Mouse (Mus musculus): ENCODE data around the gene Ppp2r1b. TPM values are rescaled to one million over a fixed set of nuclear protein-coding genes. Genes with fewer than 3 reads are reported as not detected.

Ppp2r1b gene
- total and polyA plus RNA-seq, 3 experiments: 39.6 to 66.6 (median 42.1) TPM

DNA sequence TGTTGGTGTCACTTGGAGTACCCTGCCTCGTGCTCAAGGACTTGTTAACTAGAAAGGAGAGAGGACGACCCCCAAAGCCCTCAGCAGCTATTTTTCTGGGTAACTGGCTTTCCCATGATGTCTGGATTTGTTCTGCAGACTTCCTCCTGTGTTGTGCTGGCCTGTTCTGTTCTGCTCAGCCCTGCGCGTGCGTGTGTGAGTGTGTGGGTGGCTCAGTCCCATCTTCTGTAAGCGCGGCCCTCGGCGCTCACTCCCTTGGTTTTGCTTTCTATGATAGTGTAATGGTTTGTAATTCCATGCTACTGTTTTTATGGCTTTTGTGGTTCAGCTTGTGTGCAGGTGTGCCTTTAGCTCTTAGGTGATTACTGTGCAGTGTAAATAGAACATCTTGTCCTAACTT is 28.1 kb downstream of the Ppp2r1b start:
- Histone ChIP-seq H3K4me2 (ENCODE audit: insufficient read depth, low read depth, poor library complexity, severe bottlenecking) (no peak overlapping the region), H3K4me1 (ENCODE audit: control insufficient read depth in 1 of 2, insufficient read depth in 2 of 2) (no peaks in the 10 kb centered on the region), H3K27ac (ENCODE audit: insufficient read depth, low read depth) (no peak overlapping the region), H3K4me3 (replicated peaks in 1 of 3; ENCODE audit: low read depth in 2 of 3, low read length in 2 of 3, poor library complexity in 1 of 3) (no peak overlapping the region), H3K79me2 (replicated peaks; ENCODE audit: control insufficient read depth, extremely low read depth, insufficient read depth, poor library complexity, severe bottlenecking) (peaks cover 6% of the 10 kb centered on the region), H3K9me3 (replicated peaks; ENCODE audit: low read length) (no peaks in the 10 kb centered on the region), H3K36me3 (replicated peaks in 1 of 2; ENCODE audit: control insufficient read depth in 1 of 2, insufficient read depth in 1 of 2, low read length in 1 of 2) (peaks cover 78 to 85% of the 10 kb centered on the region in 2 experiments), H3K9ac (ENCODE audit: insufficient read depth, low read depth) (no peak overlapping the region), H3K27me3 (replicated peaks) (no peaks in the 10 kb centered on the region)
- no peak for DNase-seq (ENCODE audit: extremely low read depth)
- in situ Hi-C loops (cut with MboI; ENCODE audit: low pct_ligation_motif_present, low pct_unique_long_range_greater_than_20kb, low sequenced_read_pairs): no loop called here
- TF ChIP-seq POLR2A (IDR thresholded peaks at IDR 0.05; ENCODE audit: low read depth, low read length) (no peak), TCF12 (IDR thresholded peaks at IDR 0.05; ENCODE audit: low read depth, low read length) (no peak), RAD21 (IDR thresholded peaks at IDR 0.05; ENCODE audit: low read depth, low read length) (no peak), ELF1 (IDR thresholded peaks at IDR 0.05; ENCODE audit: low read depth, low read length) (no peak), TBP (conservative IDR thresholded peaks at IDR 0.05; ENCODE audit: low read depth, low read length) (no peak), POLR2AphosphoS2 (IDR thresholded peaks at IDR 0.05; ENCODE audit: low read depth, low read length) (no peak), SIN3A (IDR thresholded peaks at IDR 0.05; ENCODE audit: low read length) (no peak), BHLHE40 (IDR thresholded peaks at IDR 0.05; ENCODE audit: low read depth, low read length) (no peak), JUN (IDR thresholded peaks at IDR 0.05; ENCODE audit: insufficient read depth, low read depth, low read length) (no peak), MAZ (IDR thresholded peaks at IDR 0.05; ENCODE audit: low read depth, low read length) (no peak), HCFC1 (IDR thresholded peaks at IDR 0.05; ENCODE audit: low read depth, low read length) (no peak), MXI1 (IDR thresholded peaks at IDR 0.05; ENCODE audit: low read depth, low read length) (no peak), MAFK (IDR thresholded peaks at IDR 0.05; ENCODE audit: insufficient replicate concordance, low read length) (no peak), ETS1 (conservative IDR thresholded peaks at IDR 0.05; ENCODE audit: low read depth, low read length) (no peak), NELFE (IDR thresholded peaks at IDR 0.05; ENCODE audit: low read depth, low read length) (no peak), EP300 (IDR thresholded peaks at IDR 0.05; ENCODE audit: low read length) (no peak), ZC3H11A (IDR thresholded peaks at IDR 0.05; ENCODE audit: low read depth, low read length) (no peak)
- dilution Hi-C loops (cut with MboI; ENCODE audit: extremely low pct_ligation_motif_present, extremely low pct_unique_long_range_greater_than_20kb, low sequenced_read_pairs): no loop called here

DNA sequence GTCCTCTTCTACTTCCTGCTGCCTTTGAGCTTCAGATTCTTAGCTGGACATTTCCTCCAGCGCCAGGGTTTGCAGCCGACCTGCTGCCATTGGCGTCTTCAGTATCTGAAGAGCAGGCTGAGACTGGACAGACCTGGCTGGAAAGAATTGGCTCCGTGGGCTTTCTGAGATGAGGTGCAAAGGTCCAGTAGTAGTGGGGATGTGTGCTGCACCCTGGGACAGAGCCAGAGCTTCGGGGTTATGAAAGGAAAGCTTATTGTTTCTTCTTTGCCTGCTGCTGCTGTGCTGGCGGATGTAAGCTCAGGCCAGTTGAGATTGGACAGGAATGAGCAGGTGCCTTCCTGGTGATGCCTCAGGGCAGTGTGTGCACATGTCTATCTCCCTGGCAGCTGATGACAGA is 28.9 kb downstream of the Ppp2r1b start:
- H3K9ac ChIP-seq (ENCODE audit: insufficient read depth, low read depth): no peak overlapping the region
- no peaks in the 10 kb centered on the region for H3K4me1 ChIP-seq (ENCODE audit: control insufficient read depth in 1 of 2, insufficient read depth in 2 of 2)
- no peaks in the 10 kb centered on the region for H3K9me3 ChIP-seq (replicated peaks; ENCODE audit: low read length)
- peaks cover 6% of the 10 kb centered on the region for H3K79me2 ChIP-seq (replicated peaks; ENCODE audit: control insufficient read depth, extremely low read depth, insufficient read depth, poor library complexity, severe bottlenecking)
- in situ Hi-C loops (cut with MboI; ENCODE audit: low pct_ligation_motif_present, low pct_unique_long_range_greater_than_20kb, low sequenced_read_pairs): no loop called here
- dilution Hi-C loops (cut with MboI; ENCODE audit: extremely low pct_ligation_motif_present, extremely low pct_unique_long_range_greater_than_20kb, low sequenced_read_pairs): no loop called here
- DNase-seq (ENCODE audit: extremely low read depth): no peak
- H3K27me3 ChIP-seq (replicated peaks): no peaks in the 10 kb centered on the region
- no peak overlapping the region for H3K4me3 ChIP-seq (replicated peaks in 1 of 3; ENCODE audit: low read depth in 2 of 3, low read length in 2 of 3, poor library complexity in 1 of 3)
- no peak overlapping the region for H3K4me2 ChIP-seq (ENCODE audit: insufficient read depth, low read depth, poor library complexity, severe bottlenecking)
- H3K36me3 ChIP-seq (replicated peaks in 1 of 2; ENCODE audit: control insufficient read depth in 1 of 2, insufficient read depth in 1 of 2, low read length in 1 of 2): peaks cover 77 to 85% of the 10 kb centered on the region in 2 experiments
- TF ChIP-seq TCF12 (IDR thresholded peaks at IDR 0.05; ENCODE audit: low read depth, low read length) (no peak), MAX (IDR thresholded peaks at IDR 0.05; ENCODE audit: low read length) (no peak), MAZ (IDR thresholded peaks at IDR 0.05; ENCODE audit: low read depth, low read length) (no peak), SIN3A (IDR thresholded peaks at IDR 0.05; ENCODE audit: low read length) (no peak), POLR2AphosphoS2 (IDR thresholded peaks at IDR 0.05; ENCODE audit: low read depth, low read length) (no peak), ZNF384 (IDR thresholded peaks at IDR 0.05; ENCODE audit: low read depth, low read length) (no peak), RCOR1 (conservative IDR thresholded peaks at IDR 0.05; ENCODE audit: low read depth, low read length) (no peak), HCFC1 (IDR thresholded peaks at IDR 0.05; ENCODE audit: low read depth, low read length) (no peak), EP300 (IDR thresholded peaks at IDR 0.05; ENCODE audit: low read length) (no peak), IRF4 (IDR thresholded peaks at IDR 0.05; ENCODE audit: low read depth, low read length) (no peak), MAFK (IDR thresholded peaks at IDR 0.05; ENCODE audit: insufficient replicate concordance, low read length) (no peak), CTCF (conservative IDR thresholded peaks at IDR 0.05 in 1 of 2, IDR thresholded peaks at IDR 0.05 in 1 of 2; ENCODE audit: low read depth in 2 of 2, low read length in 2 of 2) (no peak), MXI1 (IDR thresholded peaks at IDR 0.05; ENCODE audit: low read depth, low read length) (no peak), SMC3 (IDR thresholded peaks at IDR 0.05; ENCODE audit: low read depth, low read length) (no peak), ZKSCAN1 (IDR thresholded peaks at IDR 0.05; ENCODE audit: borderline replicate concordance, low read depth, low read length) (no peak), MYC (IDR thresholded peaks at IDR 0.05; ENCODE audit: low read depth, low read length) (no peak), MEF2A (IDR thresholded peaks at IDR 0.05; ENCODE audit: borderline replicate concordance, low read depth, low read length) (no peak)
- no peak overlapping the region for H3K27ac ChIP-seq (ENCODE audit: insufficient read depth, low read depth)
